Mouse (Mus musculus): ENCODE results near the gene Fam49a.

The Fam49a gene

DNA sequence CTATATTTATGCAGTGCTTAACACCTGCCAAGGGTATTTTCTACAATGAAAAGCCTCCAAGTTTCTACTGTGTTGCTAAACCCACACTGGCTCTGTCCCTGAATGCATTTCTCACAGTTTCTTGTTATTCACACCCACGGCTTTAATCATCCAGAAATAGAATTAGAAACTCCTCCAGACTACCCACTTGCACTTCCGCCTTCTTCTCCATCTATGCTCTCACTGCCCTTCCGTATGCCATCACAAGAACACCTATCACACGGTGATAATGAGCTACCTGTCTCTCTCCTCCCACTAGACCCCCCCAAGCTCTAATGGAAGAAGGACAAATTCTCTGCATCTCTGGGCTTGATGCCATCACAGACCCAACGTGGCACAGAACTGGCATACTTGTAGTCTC is 105.5 kb downstream of the Fam49a start:
- DNase-seq: no peak

DNA sequence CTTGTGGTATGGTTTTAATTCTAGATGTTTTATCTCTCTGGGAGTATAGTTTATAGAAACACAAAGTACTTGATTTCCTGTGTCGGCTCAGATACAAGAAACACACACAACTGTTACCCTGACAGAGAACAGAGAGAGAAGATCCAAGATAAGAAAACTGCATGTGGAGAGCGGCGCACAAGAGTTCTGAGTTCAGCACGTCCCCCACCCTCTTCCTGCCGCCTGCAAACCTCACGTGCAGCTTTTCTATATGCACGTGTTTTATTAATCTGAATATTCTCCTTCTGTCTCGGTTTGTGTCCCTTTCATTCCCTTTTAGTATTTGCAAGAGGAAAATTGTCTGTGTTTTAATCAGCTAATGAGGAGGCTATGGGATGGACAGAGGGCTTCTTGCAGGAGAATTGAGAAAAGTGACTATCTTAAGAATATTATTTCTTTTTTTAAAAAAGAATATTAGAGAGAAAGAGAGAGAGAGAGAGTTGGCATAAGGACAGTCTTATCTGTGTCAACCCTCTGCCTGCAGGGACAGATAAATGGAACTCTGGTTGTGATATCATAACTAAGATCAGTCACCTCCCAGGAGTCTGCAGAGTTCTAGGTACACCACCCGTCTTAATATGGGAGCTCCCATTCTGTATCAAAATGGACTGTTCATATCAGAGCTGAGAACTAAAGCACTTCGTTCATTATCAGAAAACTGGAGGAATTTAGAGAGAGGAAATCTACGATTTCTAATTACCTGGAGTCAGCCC is 111.3 kb downstream of the Fam49a start:
- DNase-seq: no peak

DNA sequence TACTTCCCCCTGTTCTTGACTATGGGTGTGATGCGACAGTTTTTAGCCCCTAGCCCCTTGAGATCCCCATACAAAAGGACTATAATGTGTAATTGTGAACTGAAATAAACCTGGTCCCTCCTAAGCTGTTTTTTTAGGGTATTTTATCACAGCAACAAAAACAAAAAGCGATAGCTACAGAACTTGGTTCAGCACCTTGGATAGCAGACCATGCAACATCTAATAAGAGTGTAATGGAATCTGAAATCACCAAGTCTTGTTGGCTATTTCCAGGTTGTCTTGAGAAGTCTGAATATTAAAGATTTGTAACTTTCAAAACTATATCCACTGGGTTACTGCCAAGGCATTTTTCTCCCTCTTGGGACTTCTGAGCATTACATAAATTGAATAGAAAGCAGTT is 117.1 kb downstream of the Fam49a start:
- DNase-seq: no peak

- no peak for DNase-seq
Observed at GRCm38 (mm10) chr12:12389271-12389670, 127.3 kb downstream of the Fam49a start.

- peak; percentile 48 for DNase-seq
Observed at GRCm38 (mm10) chr12:12396224-12396623, 134.3 kb downstream of the Fam49a start.

GRCm38 (mm10) chr12:12401051-12401465 is 139.1 kb downstream of the Fam49a start:
- DNase-seq: peak; percentile 26

DNA sequence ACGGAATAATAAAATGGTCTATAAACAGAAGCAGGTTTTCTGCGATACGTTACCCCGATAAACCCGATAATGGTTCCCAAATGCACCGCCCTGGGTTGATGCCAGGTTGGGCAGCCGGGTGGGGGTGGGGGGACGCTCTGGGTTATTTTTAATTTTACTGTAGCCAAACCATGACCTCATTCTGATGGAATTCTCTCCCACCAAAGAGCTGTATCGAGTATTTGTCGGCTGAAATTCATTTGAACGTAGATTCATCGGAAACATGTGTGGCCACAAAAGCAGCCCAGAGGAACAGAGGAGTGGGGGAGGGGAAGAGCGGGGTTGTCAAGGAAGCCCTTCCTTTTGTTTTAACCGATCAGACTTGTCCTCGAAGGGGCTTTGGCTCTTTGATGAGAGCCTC is 139.6 kb downstream of the Fam49a start:
- no peak for DNase-seq

DNA sequence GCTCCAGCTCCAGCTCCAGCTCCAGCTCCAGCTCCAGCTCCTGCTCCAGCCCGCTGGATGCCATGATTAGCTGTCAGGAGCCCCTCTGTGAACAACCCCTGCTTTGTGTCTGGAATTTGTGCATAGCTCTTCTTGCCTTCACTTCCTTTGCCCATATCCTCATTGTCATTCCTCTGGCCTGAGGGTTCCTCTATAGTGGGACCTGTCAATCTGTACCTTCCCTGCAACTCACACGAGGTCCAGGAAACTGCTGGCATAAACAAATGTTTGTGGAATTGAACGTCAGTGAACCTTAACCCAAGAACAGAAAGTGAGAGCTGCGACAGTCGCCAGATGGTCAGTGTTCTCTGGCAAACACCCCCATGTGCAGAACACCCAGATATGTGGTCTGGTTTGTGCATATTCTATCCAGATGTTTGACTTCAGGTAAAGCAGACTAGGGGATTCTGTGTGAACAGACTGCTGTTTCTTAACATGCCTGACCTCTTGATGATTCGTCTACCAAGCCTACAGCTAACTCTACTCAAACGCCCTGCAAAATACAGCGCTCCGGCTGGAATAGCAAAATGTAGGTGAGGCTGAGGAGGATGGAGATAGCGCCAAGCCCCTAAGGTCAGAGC is 143.7 kb downstream of the Fam49a start:
- no peak for DNase-seq

DNA sequence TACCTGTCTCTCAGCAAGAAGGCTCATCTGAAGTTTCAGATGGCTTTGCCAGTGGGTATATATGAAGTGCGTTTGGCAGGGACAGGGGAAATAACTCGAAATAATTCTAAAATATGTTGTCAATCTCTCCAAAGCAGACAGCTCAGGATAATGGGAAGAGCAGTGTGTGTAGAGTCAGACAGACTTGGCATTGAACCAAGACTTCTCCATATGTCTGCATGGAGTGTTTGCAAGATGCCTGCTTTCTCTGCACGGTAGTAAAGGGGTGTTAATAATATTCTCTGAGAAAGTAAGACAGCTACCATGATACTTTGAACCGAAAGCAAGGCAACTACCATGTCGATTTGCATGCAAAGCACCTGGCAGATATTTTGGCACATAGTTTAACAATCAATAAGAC is 147.1 kb downstream of the Fam49a start:
- no peak for DNase-seq

GRCm38 (mm10) chr12:12412674-12413073 is 150.7 kb downstream of the Fam49a start:
- peak; percentile 75 for DNase-seq

GRCm38 (mm10) chr12:12420423-12420822 is 158.5 kb downstream of the Fam49a start:
- no peak for DNase-seq

DNA sequence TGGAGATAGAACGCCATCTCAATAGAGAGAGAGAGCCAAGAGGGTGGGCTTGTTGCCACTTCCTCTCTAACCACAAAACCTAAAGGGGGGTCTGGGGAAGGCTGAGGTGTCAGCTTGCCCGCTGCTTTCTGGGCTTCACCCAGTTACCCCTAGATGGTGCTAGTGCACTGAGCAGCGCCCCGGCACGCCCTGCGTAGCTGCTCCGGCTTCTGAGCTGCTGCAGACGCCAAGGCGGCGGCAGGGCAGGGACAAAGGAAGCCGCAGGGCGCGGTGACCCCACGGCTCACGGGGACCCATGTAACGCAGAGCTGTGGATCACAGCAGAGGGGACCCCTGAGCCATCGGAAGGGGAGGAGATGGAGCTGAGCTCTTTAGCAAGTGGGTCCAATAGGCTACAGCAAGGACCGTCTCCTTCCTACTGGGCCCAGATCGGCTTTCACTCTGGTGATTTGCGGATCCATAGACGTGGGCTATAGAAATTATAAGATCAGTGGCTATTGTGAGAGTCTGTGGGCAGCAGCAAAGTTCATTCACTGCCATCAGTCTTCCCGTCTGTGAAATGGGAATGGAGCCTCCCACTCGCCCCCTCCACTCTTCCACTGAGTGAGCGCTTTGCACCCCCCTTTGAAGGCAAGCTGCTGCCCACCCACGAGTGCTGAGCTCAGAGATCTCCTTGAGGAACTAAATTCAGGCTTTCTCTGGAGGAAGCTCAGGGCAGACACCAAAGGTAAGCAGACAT is 159.1 kb downstream of the Fam49a start:
- peak; percentile 66 for DNase-seq

GRCm38 (mm10) chr12:12421580-12421878 is 159.6 kb downstream of the Fam49a start:
- DNase-seq: no peak

- DNase-seq: no peak
Observed at GRCm38 (mm10) chr12:12425188-12425587, 163.2 kb downstream of the Fam49a start.

- DNase-seq: no peak
Observed at GRCm38 (mm10) chr12:12427285-12427684, 165.3 kb downstream of the Fam49a start.

DNA sequence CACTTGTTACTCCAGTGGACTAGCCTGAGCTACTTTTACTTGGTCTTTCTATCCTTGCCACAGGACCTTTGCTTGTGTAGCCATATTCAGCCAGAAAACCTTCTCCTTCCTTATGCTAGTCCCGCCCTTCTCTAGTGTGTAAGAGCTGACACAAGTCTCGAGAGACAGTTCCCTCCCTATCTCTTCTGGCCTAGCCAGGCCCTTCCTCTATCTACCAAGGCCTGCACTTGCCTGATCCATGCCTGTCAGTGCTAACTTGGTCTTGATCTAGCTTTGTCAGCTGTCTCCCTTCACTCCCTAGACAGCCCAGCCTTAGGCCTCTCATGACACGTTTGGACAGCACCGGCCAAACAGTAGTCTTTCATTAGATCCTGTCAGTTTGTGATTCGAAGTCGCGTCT is 166.9 kb downstream of the Fam49a start:
- DNase-seq: no peak

All from cerebellum, adult 8-10 months (tissue).